Mouse (Mus musculus): Measurements from ENCODE around the gene Sema5a.

GRCm38 (mm10) chr15:32382930-32383481 is 138.4 kb downstream of the Sema5a start:
- TF ChIP-seq CTCF (IDR thresholded peaks at IDR 0.05; ENCODE audit: control insufficient read depth, insufficient read depth, insufficient read length) (no peak), USF1 (IDR thresholded peaks at IDR 0.05; ENCODE audit: low read depth) (peak; percentile 25), MAX (IDR thresholded peaks at IDR 0.05) (peak; percentile 76), MYOD1 (IDR thresholded peaks at IDR 0.05; ENCODE audit: control insufficient read depth, insufficient read length, low read depth) (no peak)
